Mouse (Mus musculus) frontal cortex, adult (tissue): ENCODE data around the gene Mrgprb8.
"Not testable (repeated sequence)": the region's sequence is repeated elsewhere in the genome, so short reads cannot be mapped to it uniquely, and the experiment has no call there.

Experiments used
- ATAC-seq: cut with Nextera tagmentation; 2 replicates; pipeline ENCODE4 v1.9.2; 2017; ENCODE audit warnings: mild to moderate bottlenecking, moderate library complexity, mixed read lengths; ENCODE audit not compliant: low TSS enrichment

Mrgprb8 gene

DNA sequence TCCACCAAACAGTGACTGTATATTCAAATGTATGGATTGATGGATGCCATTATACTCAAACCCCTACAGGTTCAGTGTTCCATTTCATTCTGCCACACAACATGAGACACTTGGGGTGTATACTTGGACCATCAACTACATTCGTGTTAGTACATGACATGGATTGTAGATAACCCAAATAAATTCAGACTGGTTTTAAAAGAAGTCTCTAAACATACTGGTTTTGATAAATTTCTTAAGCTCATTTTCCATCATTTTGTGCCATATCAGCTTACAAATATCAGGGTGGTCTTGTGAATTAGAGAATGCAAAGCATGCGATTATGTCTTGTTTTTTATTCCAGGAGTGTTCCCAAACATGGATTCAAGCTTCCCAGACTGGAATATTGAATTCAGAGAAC lies at the start of gene Mrgprb8:
Gene Mrgprb8 (plus strand): TSS at position 301 of the 400 bp plus-strand sequence.
- ATAC-seq: no peak

DNA sequence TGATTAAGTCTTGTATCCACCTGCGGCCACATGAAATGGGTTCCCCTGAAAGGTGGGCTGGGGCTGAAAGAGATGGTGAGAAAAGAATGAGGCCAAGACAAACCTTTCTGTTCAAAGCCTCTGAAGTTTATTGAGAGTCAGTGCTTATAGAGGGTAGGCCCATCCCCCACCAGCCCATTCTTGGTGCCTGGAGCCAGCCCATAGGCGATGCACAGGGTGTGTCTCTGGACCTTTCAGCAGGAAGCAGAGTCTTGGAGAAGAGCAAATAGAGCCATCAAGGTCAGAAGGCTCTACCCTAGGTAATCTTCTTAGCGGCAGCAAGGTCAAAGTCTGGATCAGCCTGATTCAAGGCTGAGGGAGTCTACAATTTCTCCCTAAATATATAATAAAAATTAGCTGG lies 47.6 kb downstream of the Mrgprb8 start:
- not testable (repeated sequence) for ATAC-seq

DNA sequence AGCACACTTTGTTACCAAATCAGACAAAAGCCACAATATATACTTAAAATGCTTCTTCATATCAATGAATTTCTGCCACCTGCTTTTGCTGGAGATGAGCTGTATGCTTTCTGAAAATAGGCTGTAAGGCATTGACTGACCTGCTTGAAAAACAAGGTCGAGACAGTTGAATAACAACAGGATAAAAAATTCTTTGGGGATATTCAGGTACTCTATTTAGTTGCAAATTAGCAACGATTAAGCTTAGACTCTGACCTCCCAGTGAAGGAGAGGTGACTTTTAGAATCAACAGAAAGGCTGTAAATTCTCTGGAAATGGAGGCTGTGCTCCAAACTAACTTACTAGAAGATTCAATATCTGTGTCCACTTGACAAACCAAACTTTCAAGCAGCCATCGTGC lies 48.3 kb downstream of the Mrgprb8 start:
- no peak for ATAC-seq
